Mouse (Mus musculus): ENCODE measurements around the gene Gm28372.

- TF ChIP-seq CTCF (conservative IDR thresholded peaks at IDR 0.05 in 1 of 2, IDR thresholded peaks at IDR 0.05 in 1 of 2; ENCODE audit: low read depth in 2 of 2, low read length in 2 of 2) (no peak), CHD2 (IDR thresholded peaks at IDR 0.05; ENCODE audit: low read length) (no peak)
These were observed 3.1 kb upstream of the Gm28372 start for GRCm38 (mm10) chr2:130401891-130402290.

Data from CH12.LX (cell line).